Mouse (Mus musculus) CD4-positive helper T cell, adult 2 months (primary cell): ENCODE results near the gene Ptpre.
"Not testable (repeated sequence)": the region's sequence is repeated elsewhere in the genome, so short reads cannot be mapped to it uniquely, and the experiment has no call there.

ENCODE experiments used
- DNase-seq: peaks from one replicate; pipeline ENCODE4 v3.0.0-alpha.2; 2012; ENCODE audit warnings: low read depth, missing footprints, low spot score

The Ptpre gene

GRCm38 (mm10) chr7:135641698-135642507 is 104.6 kb downstream of the Ptpre start:
- DNase-seq, result peak; percentile 49

- DNase-seq, result no peak
Observed at GRCm38 (mm10) chr7:135644452-135644851, 107.2 kb downstream of the Ptpre start.

- peak; percentile 54 for DNase-seq
Observed at GRCm38 (mm10) chr7:135646976-135647375, 109.7 kb downstream of the Ptpre start.

GRCm38 (mm10) chr7:135648821-135649220 is 111.5 kb downstream of the Ptpre start:
- no peak for DNase-seq

GRCm38 (mm10) chr7:135649306-135649705 is 112.0 kb downstream of the Ptpre start:
- no peak for DNase-seq

- DNase-seq, result no peak
Observed at GRCm38 (mm10) chr7:135650061-135650460, 112.8 kb downstream of the Ptpre start.

- DNase-seq, result peak; percentile 79
Observed at GRCm38 (mm10) chr7:135651831-135652511, 114.7 kb downstream of the Ptpre start.

- DNase-seq, result peak; percentile 61
Observed at GRCm38 (mm10) chr7:135652781-135653180, 115.5 kb downstream of the Ptpre start.

- DNase-seq, result no peak
Observed at GRCm38 (mm10) chr7:135653601-135654000, 116.3 kb downstream of the Ptpre start.

GRCm38 (mm10) chr7:135654288-135654687 is 117.0 kb downstream of the Ptpre start:
- DNase-seq, result no peak

- no peak for DNase-seq
Observed at GRCm38 (mm10) chr7:135655113-135655512, 117.8 kb downstream of the Ptpre start.

GRCm38 (mm10) chr7:135658150-135658549 is 120.9 kb downstream of the Ptpre start:
- no peak for DNase-seq

- DNase-seq, result peak; percentile 48
Observed at GRCm38 (mm10) chr7:135659314-135659935, 122.1 kb downstream of the Ptpre start.

GRCm38 (mm10) chr7:135660314-135660713 is 123.0 kb downstream of the Ptpre start:
- no peak for DNase-seq

GRCm38 (mm10) chr7:135664211-135664610 is 126.9 kb downstream of the Ptpre start:
- DNase-seq, result no peak

- DNase-seq, result no peak
Observed at GRCm38 (mm10) chr7:135666314-135666713, 129.0 kb downstream of the Ptpre start.

- DNase-seq, result peak; percentile 79
Observed at GRCm38 (mm10) chr7:135668852-135669739, 131.8 kb downstream of the Ptpre start.

- DNase-seq, result no peak
Observed at GRCm38 (mm10) chr7:135673576-135673975, 136.3 kb downstream of the Ptpre start.

GRCm38 (mm10) chr7:135676722-135677121 is 139.4 kb downstream of the Ptpre start:
- no peak for DNase-seq

GRCm38 (mm10) chr7:135680334-135680733 is 143.1 kb downstream of the Ptpre start:
- DNase-seq, result peak; percentile 39

- not testable (repeated sequence) for DNase-seq
Observed at GRCm38 (mm10) chr7:135684098-135684497, 146.8 kb downstream of the Ptpre start.
